Mouse (Mus musculus) forebrain, embryonic 15.5 days (tissue): ENCODE data around the gene Tspan4. TPM values are rescaled to one million over a fixed set of nuclear protein-coding genes. Genes with fewer than 3 reads are reported as not detected.

ENCODE experiments used
- ATAC-seq: fragments of 200-750 bp; cut with Nextera tagmentation; replicated peaks from 2 replicates; pipeline ENCODE4 v1.8.0; 2017; ENCODE audit warnings: mild to moderate bottlenecking, moderate TSS enrichment, moderate library complexity
- H3K27ac ChIP-seq: fragments of 300-500 bp; sonication (generic); replicated peaks from 2 replicates; pipeline ENCODE4 v1.5.1; 2015; ENCODE audit warnings: mild to moderate bottlenecking, inconsistent platforms
- H3K27me3 ChIP-seq: fragments of 300-500 bp; sonication (generic); 2 replicates; pipeline ENCODE4 v1.6.1; 2015; ENCODE audit warnings: inconsistent platforms
- H3K36me3 ChIP-seq: fragments of 300-500 bp; sonication (generic); 2 replicates; pipeline ENCODE4 v1.6.1; 2015; ENCODE audit warnings: mild to moderate bottlenecking, inconsistent platforms
- H3K4me1 ChIP-seq: fragments of 300-500 bp; sonication (generic); 2 replicates; pipeline ENCODE4 v1.6.1; 2015; ENCODE audit warnings: inconsistent platforms
- H3K4me2 ChIP-seq: fragments of 300-500 bp; sonication (generic); replicated peaks from 2 replicates; pipeline ENCODE4 v1.6.1; 2015; ENCODE audit warnings: mild to moderate bottlenecking, inconsistent platforms
- H3K4me3 ChIP-seq: fragments of 300-500 bp; sonication (generic); 2 replicates; pipeline ENCODE4 v1.5.1; 2015; ENCODE audit warnings: mild to moderate bottlenecking, inconsistent platforms
- H3K9ac ChIP-seq: fragments of 300-500 bp; sonication (generic); replicated peaks from 2 replicates; pipeline ENCODE4 v1.6.1; 2015; ENCODE audit warnings: mild to moderate bottlenecking, inconsistent platforms
- H3K9me3 ChIP-seq: fragments of 300-500 bp; sonication (generic); 2 replicates; pipeline ENCODE4 v1.6.1; 2016; ENCODE audit warnings: inconsistent platforms
- WGBS: fragments of 180-500 bp; shearing (Covaris S2); methylation state at CpG from one replicate; pipeline ENCODE4 v1.1.7; 2015; ENCODE audit warnings: mixed read lengths; 5-methylcytosine and 5-hydroxymethylcytosine counted together
- polyA plus RNA-seq: library from polyadenylated mRNA; unstranded; fragments of >200 nt; fragmentation: Nextera tagmentation; extraction: Ambion mirVana; gene quantifications from 2 replicates; pipeline ENCODE4 v1.2.1, GENCODE M21; 2015

Tspan4 gene
- 25.6 and 27.3 TPM in 2 replicates for polyA plus RNA-seq

- Histone ChIP-seq H3K36me3 (peaks cover 24% of the 10 kb centered on the region), H3K4me1 (peaks cover 31% of the 10 kb centered on the region), H3K9me3 (no peaks in the 10 kb centered on the region), H3K4me2 (peak within 1 kb of the TSS; percentile 87), H3K4me3 (peak within 1 kb of the TSS; percentile 79), H3K27me3 (peaks cover 15% of the 10 kb centered on the region), H3K27ac (peak within 1 kb of the TSS; percentile 82), H3K9ac (peak within 1 kb of the TSS; percentile 80)
- WGBS: under 1% methylated on average over 86 of the region's 87 CpGs
- peak; percentile 84 for ATAC-seq
Observed at GRCm38 (mm10) chr7:141475011-141475804, at the start of gene Tspan4, which contains the start of gene Polr2l. Tspan4 (plus strand) TSS chr7:141475240. Polr2l (minus strand) TSS chr7:141475132.

GRCm38 (mm10) chr7:141426948-141427730 is 47.9 kb upstream of the Tspan4 start:
- no peak overlapping the region for H3K4me2 ChIP-seq
- no peak overlapping the region for H3K4me3 ChIP-seq
- no peaks in the 10 kb centered on the region for H3K9me3 ChIP-seq
- ATAC-seq: no peak
- H3K27me3 ChIP-seq: no peaks in the 10 kb centered on the region
- 84% methylated on average over 12 of the region's 12 CpGs for WGBS
- peaks cover 22% of the 10 kb centered on the region for H3K36me3 ChIP-seq
- no peak overlapping the region for H3K27ac ChIP-seq
- no peak overlapping the region for H3K9ac ChIP-seq
- peaks cover 21% of the 10 kb centered on the region for H3K4me1 ChIP-seq

- H3K4me3 ChIP-seq: peak overlapping the region; percentile 53
- H3K4me1 ChIP-seq: peaks cover 35% of the 10 kb centered on the region
- peak overlapping the region; percentile 70 for H3K27ac ChIP-seq
- no peaks in the 10 kb centered on the region for H3K27me3 ChIP-seq
- peak overlapping the region; percentile 88 for H3K4me2 ChIP-seq
- H3K36me3 ChIP-seq: peaks cover 22% of the 10 kb centered on the region
- 44% methylated on average over 5 of the region's 5 CpGs for WGBS
- peak overlapping the region; percentile 71 for H3K9ac ChIP-seq
- ATAC-seq: 0 out of 2 replicates have a peak, but pooled peaks have one; percentile 3
- no peaks in the 10 kb centered on the region for H3K9me3 ChIP-seq
Observed at GRCm38 (mm10) chr7:141428701-141429100, 46.3 kb upstream of the Tspan4 start.

- Histone ChIP-seq H3K27me3 (no peaks in the 10 kb centered on the region), H3K4me1 (peaks cover 40% of the 10 kb centered on the region), H3K36me3 (peaks cover 22% of the 10 kb centered on the region), H3K4me3 (peak within 1 kb of the TSS; percentile 53), H3K9me3 (no peaks in the 10 kb centered on the region), H3K27ac (peak within 1 kb of the TSS; percentile 70), H3K4me2 (peak within 1 kb of the TSS; percentile 88), H3K9ac (peak within 1 kb of the TSS; percentile 71)
- 4% methylated on average over 19 of the region's 19 CpGs for WGBS
- peak; percentile 83 for ATAC-seq
Observed at GRCm38 (mm10) chr7:141429310-141429709, 45.7 kb upstream of the Tspan4 start, which contains the start of gene Cend1. Cend1 (minus strand) TSS chr7:141429491.

- Histone ChIP-seq H3K4me3 (peak overlapping the region; percentile 53), H3K4me2 (peak overlapping the region; percentile 88), H3K36me3 (peaks cover 22% of the 10 kb centered on the region), H3K9ac (peak overlapping the region; percentile 71; the same call in 1 of the 2 replicates), H3K27ac (peak overlapping the region; percentile 70), H3K4me1 (peaks cover 46% of the 10 kb centered on the region), H3K9me3 (no peaks in the 10 kb centered on the region), H3K27me3 (no peaks in the 10 kb centered on the region)
- 62% methylated on average over 9 of the region's 9 CpGs for WGBS
- no peak for ATAC-seq
Observed at GRCm38 (mm10) chr7:141429840-141430584, 45.0 kb upstream of the Tspan4 start.

- H3K9ac ChIP-seq: no peak overlapping the region
- WGBS: 96% methylated on average over 9 of the region's 9 CpGs
- H3K4me1 ChIP-seq: peaks cover 52% of the 10 kb centered on the region
- peaks cover 22% of the 10 kb centered on the region for H3K36me3 ChIP-seq
- H3K27me3 ChIP-seq: no peaks in the 10 kb centered on the region
- no peak overlapping the region for H3K4me3 ChIP-seq
- H3K9me3 ChIP-seq: no peaks in the 10 kb centered on the region
- ATAC-seq: no peak
- H3K4me2 ChIP-seq: no peak overlapping the region
- H3K27ac ChIP-seq: no peak overlapping the region
Observed at GRCm38 (mm10) chr7:141430585-141431240, 44.3 kb upstream of the Tspan4 start.

- Histone ChIP-seq H3K27me3 (no peaks in the 10 kb centered on the region), H3K27ac (no peak overlapping the region), H3K36me3 (peaks cover 22% of the 10 kb centered on the region), H3K4me2 (no peak overlapping the region), H3K9me3 (no peaks in the 10 kb centered on the region), H3K9ac (no peak overlapping the region), H3K4me3 (no peak overlapping the region), H3K4me1 (peaks cover 61% of the 10 kb centered on the region)
- ATAC-seq: no peak
- WGBS: 96% methylated on average over 19 of the region's 19 CpGs
Observed at GRCm38 (mm10) chr7:141431434-141432185, 43.4 kb upstream of the Tspan4 start.

GRCm38 (mm10) chr7:141432186-141432611 is 42.8 kb upstream of the Tspan4 start:
- no peak for ATAC-seq
- Histone ChIP-seq H3K4me2 (no peak overlapping the region), H3K27ac (no peak overlapping the region), H3K36me3 (peaks cover 22% of the 10 kb centered on the region), H3K27me3 (no peaks in the 10 kb centered on the region), H3K4me3 (no peak overlapping the region), H3K9me3 (no peaks in the 10 kb centered on the region), H3K4me1 (peaks cover 67% of the 10 kb centered on the region), H3K9ac (no peak overlapping the region)
- WGBS: 90% methylated on average over 8 of the region's 8 CpGs

GRCm38 (mm10) chr7:141432741-141433516 is 42.1 kb upstream of the Tspan4 start:
- H3K27ac ChIP-seq: no peak overlapping the region
- H3K9me3 ChIP-seq: no peaks in the 10 kb centered on the region
- no peaks in the 10 kb centered on the region for H3K27me3 ChIP-seq
- WGBS: 80% methylated on average over 6 of the region's 6 CpGs
- peak overlapping the region; percentile 72; the same call in 1 of the 2 replicates for H3K9ac ChIP-seq
- H3K4me2 ChIP-seq: 0 out of 2 replicates have a peak overlapping the region, but pooled peaks have one; percentile 2
- H3K36me3 ChIP-seq: peaks cover 22% of the 10 kb centered on the region
- H3K4me1 ChIP-seq: peaks cover 71% of the 10 kb centered on the region
- H3K4me3 ChIP-seq: peak overlapping the region; percentile 56; the same call in 1 of the 2 replicates
- ATAC-seq: no peak
